Mouse (Mus musculus) embryonic facial prominence, embryonic 12.5 days (tissue): Measurements from ENCODE around the gene Cpne2. TPM values are rescaled to one million over a fixed set of nuclear protein-coding genes. Genes with fewer than 3 reads are reported as not detected.

Experiments
- ATAC-seq: fragments of 200-750 bp; cut with Nextera tagmentation; 2 replicates; pipeline ENCODE4 v1.8.0; 2017; ENCODE audit not compliant: insufficient number of reproducible peaks, insufficient read depth, low FRiP score, low TSS enrichment
- H3K27ac ChIP-seq: fragments of 300-500 bp; sonication (generic); 2 replicates; pipeline ENCODE4 v1.5.1; 2016; ENCODE audit warnings: mild to moderate bottlenecking
- H3K27me3 ChIP-seq: fragments of 300-500 bp; sonication (generic); 2 replicates; pipeline ENCODE4 v1.6.1; 2016; ENCODE audit warnings: mild to moderate bottlenecking, moderate library complexity
- H3K36me3 ChIP-seq: fragments of 300-500 bp; sonication (generic); 2 replicates; pipeline ENCODE4 v1.6.1; 2016; ENCODE audit warnings: mild to moderate bottlenecking
- H3K4me1 ChIP-seq: fragments of 300-500 bp; sonication (generic); 2 replicates; pipeline ENCODE4 v1.6.1; 2016
- H3K4me2 ChIP-seq: fragments of 300-500 bp; sonication (generic); replicated peaks from 2 replicates; pipeline ENCODE4 v1.6.1; 2016; ENCODE audit warnings: mild to moderate bottlenecking, moderate library complexity
- H3K4me3 ChIP-seq: fragments of 300-500 bp; sonication (generic); 2 replicates; pipeline ENCODE4 v1.5.1; 2016; ENCODE audit warnings: mild to moderate bottlenecking
- H3K9ac ChIP-seq: fragments of 300-500 bp; sonication (generic); 2 replicates; pipeline ENCODE4 v1.6.1; 2016; ENCODE audit warnings: mild to moderate bottlenecking, moderate library complexity
- H3K9me3 ChIP-seq: fragments of 300-500 bp; sonication (generic); 2 replicates; pipeline ENCODE4 v1.6.1; 2016; ENCODE audit warnings: mild to moderate bottlenecking, moderate library complexity
- WGBS: fragments of 180-500 bp; shearing (Covaris S2); methylation state at CpG from one replicate; pipeline ENCODE4 v1.1.7; 2016; 5-methylcytosine and 5-hydroxymethylcytosine counted together
- polyA plus RNA-seq: library from polyadenylated mRNA; unstranded; fragments of >200 nt; fragmentation: Nextera tagmentation; extraction: Ambion mirVana; gene quantifications from 2 replicates; pipeline ENCODE4 v1.2.1, GENCODE M21; 2016

Gene Cpne2
- polyA plus RNA-seq = 10.6 and 11.2 TPM in 2 replicates

GRCm38 (mm10) chr8:94532873-94533671, at the start of gene Cpne2:
Gene Cpne2 (plus strand): TSS chr8:94532990.
- Histone ChIP-seq H3K9ac (peak within 1 kb of the TSS; percentile 77), H3K27ac (no peak within 1 kb of the TSS), H3K4me3 (peak within 1 kb of the TSS; percentile 67), H3K9me3 (no peaks in the 10 kb centered on the region), H3K27me3 (peaks cover 41% of the 10 kb centered on the region), H3K4me1 (peaks cover 10% of the 10 kb centered on the region), H3K4me2 (peak within 1 kb of the TSS; percentile 93), H3K36me3 (no peaks in the 10 kb centered on the region)
- ATAC-seq = peak; percentile 82
- WGBS = 1% methylated on average over 70 of the region's 81 CpGs

GRCm38 (mm10) chr8:94485288-94485687, 47.5 kb upstream of the Cpne2 start:
- Histone ChIP-seq H3K4me1 (no peaks in the 10 kb centered on the region), H3K4me3 (no peak overlapping the region), H3K9me3 (no peaks in the 10 kb centered on the region), H3K27me3 (peaks cover 3% of the 10 kb centered on the region; the same call in 1 of the 2 replicates), H3K4me2 (no peak overlapping the region), H3K27ac (no peak overlapping the region), H3K9ac (no peak overlapping the region), H3K36me3 (no peaks in the 10 kb centered on the region)
- 75% methylated on average over 3 of the region's 3 CpGs for WGBS
- ATAC-seq = no peak

- WGBS = 22% methylated on average over 2 of the region's 2 CpGs
- peaks cover 4% of the 10 kb centered on the region; the same call in 1 of the 2 replicates for H3K27me3 ChIP-seq
Measured at GRCm38 (mm10) chr8:94485882-94486281, 46.9 kb upstream of the Cpne2 start.

GRCm38 (mm10) chr8:94488016-94488415, 44.8 kb upstream of the Cpne2 start:
- WGBS = 58% methylated on average over 2 of the region's 2 CpGs
- Histone ChIP-seq H3K9ac (no peak overlapping the region), H3K4me1 (no peaks in the 10 kb centered on the region), H3K4me3 (no peak overlapping the region), H3K36me3 (no peaks in the 10 kb centered on the region), H3K27ac (no peak overlapping the region), H3K9me3 (no peaks in the 10 kb centered on the region), H3K4me2 (no peak overlapping the region), H3K27me3 (peaks cover 4% of the 10 kb centered on the region; the same call in 1 of the 2 replicates)
- ATAC-seq = no peak

More at GRCm38 (mm10) chr8:94485882-94486281, 46.9 kb upstream of the Cpne2 start:
- Histone ChIP-seq H3K9ac (no peak overlapping the region), H3K4me3 (no peak overlapping the region), H3K4me1 (no peaks in the 10 kb centered on the region), H3K36me3 (no peaks in the 10 kb centered on the region), H3K4me2 (no peak overlapping the region), H3K27ac (no peak overlapping the region), H3K9me3 (no peaks in the 10 kb centered on the region)
- ATAC-seq = no peak

- ATAC-seq = no peak
Measured at GRCm38 (mm10) chr8:94489809-94490483, 42.8 kb upstream of the Cpne2 start.

GRCm38 (mm10) chr8:94492021-94492681, 40.6 kb upstream of the Cpne2 start:
- ATAC-seq = 0 out of 2 replicates have a peak, but pooled peaks have one; percentile 65
- H3K36me3 ChIP-seq = no peaks in the 10 kb centered on the region

More at GRCm38 (mm10) chr8:94489809-94490483, 42.8 kb upstream of the Cpne2 start:
- 75% methylated on average over 4 of the region's 4 CpGs for WGBS
- Histone ChIP-seq H3K9ac (no peak overlapping the region), H3K36me3 (no peaks in the 10 kb centered on the region), H3K9me3 (no peaks in the 10 kb centered on the region), H3K27ac (no peak overlapping the region), H3K4me2 (no peak overlapping the region), H3K4me1 (no peaks in the 10 kb centered on the region), H3K4me3 (no peak overlapping the region), H3K27me3 (peaks cover 4% of the 10 kb centered on the region; the same call in 1 of the 2 replicates)

GRCm38 (mm10) chr8:94493240-94493639, 39.5 kb upstream of the Cpne2 start:
- Histone ChIP-seq H3K4me3 (no peak overlapping the region), H3K9ac (no peak overlapping the region), H3K4me1 (no peaks in the 10 kb centered on the region), H3K4me2 (no peak overlapping the region), H3K27ac (no peak overlapping the region), H3K36me3 (no peaks in the 10 kb centered on the region), H3K27me3 (peaks cover 4% of the 10 kb centered on the region; the same call in 1 of the 2 replicates), H3K9me3 (no peaks in the 10 kb centered on the region)
- 34% methylated on average over 1 of the region's 1 CpGs for WGBS
- ATAC-seq = no peak

More at GRCm38 (mm10) chr8:94492021-94492681, 40.6 kb upstream of the Cpne2 start:
- no peak overlapping the region; the same call in 1 of the 2 replicates for H3K27ac ChIP-seq
- H3K27me3 ChIP-seq = peaks cover 4% of the 10 kb centered on the region; the same call in 1 of the 2 replicates
- peak overlapping the region; percentile 55 for H3K4me2 ChIP-seq
- no peaks in the 10 kb centered on the region for H3K4me1 ChIP-seq
- 5% methylated on average over 15 of the region's 15 CpGs for WGBS
- no peaks in the 10 kb centered on the region for H3K9me3 ChIP-seq
- peak overlapping the region; percentile 22 for H3K4me3 ChIP-seq
- H3K9ac ChIP-seq = no peak overlapping the region

GRCm38 (mm10) chr8:94515430-94516208, 17.2 kb upstream of the Cpne2 start:
- WGBS = 47% methylated on average over 5 of the region's 5 CpGs
- Histone ChIP-seq H3K4me3 (no peak overlapping the region), H3K9ac (no peak overlapping the region), H3K4me1 (no peaks in the 10 kb centered on the region), H3K27ac (no peak overlapping the region), H3K9me3 (no peaks in the 10 kb centered on the region), H3K4me2 (no peak overlapping the region), H3K27me3 (no peaks in the 10 kb centered on the region), H3K36me3 (no peaks in the 10 kb centered on the region)
- no peak for ATAC-seq

GRCm38 (mm10) chr8:94516209-94516593, 16.6 kb upstream of the Cpne2 start:
- Histone ChIP-seq H3K27ac (no peak overlapping the region), H3K4me3 (no peak overlapping the region), H3K4me2 (no peak overlapping the region), H3K9ac (no peak overlapping the region), H3K36me3 (no peaks in the 10 kb centered on the region), H3K9me3 (no peaks in the 10 kb centered on the region), H3K4me1 (no peaks in the 10 kb centered on the region), H3K27me3 (no peaks in the 10 kb centered on the region)
- ATAC-seq = 0 out of 2 replicates have a peak, but pooled peaks have one; percentile 41
- 43% methylated on average over 1 of the region's 1 CpGs for WGBS

GRCm38 (mm10) chr8:94516766-94517165, 16.0 kb upstream of the Cpne2 start:
- Histone ChIP-seq H3K4me1 (no peaks in the 10 kb centered on the region), H3K4me3 (no peak overlapping the region), H3K36me3 (no peaks in the 10 kb centered on the region), H3K9ac (no peak overlapping the region), H3K9me3 (no peaks in the 10 kb centered on the region), H3K4me2 (no peak overlapping the region), H3K27ac (no peak overlapping the region), H3K27me3 (no peaks in the 10 kb centered on the region)
- ATAC-seq = 0 out of 2 replicates have a peak, but pooled peaks have one; percentile 44
- WGBS = 45% methylated on average over 2 of the region's 3 CpGs

- no peaks in the 10 kb centered on the region for H3K4me1 ChIP-seq
- 72% methylated on average over 10 of the region's 10 CpGs for WGBS
Measured at GRCm38 (mm10) chr8:94518331-94518730, 14.5 kb upstream of the Cpne2 start.

More at GRCm38 (mm10) chr8:94518331-94518730, 14.5 kb upstream of the Cpne2 start:
- Histone ChIP-seq H3K36me3 (no peaks in the 10 kb centered on the region), H3K4me3 (no peak overlapping the region), H3K27me3 (no peaks in the 10 kb centered on the region), H3K9me3 (no peaks in the 10 kb centered on the region), H3K27ac (no peak overlapping the region), H3K9ac (no peak overlapping the region), H3K4me2 (no peak overlapping the region)
- ATAC-seq = no peak
